Mouse (Mus musculus): ENCODE results near the gene Snapc4.

The Snapc4 gene

GRCm38 (mm10) chr2:26372396-26372795 is 8.1 kb downstream of the Snapc4 start:
- no peak for DNase-seq (ENCODE audit: low read depth, low spot score)

- DNase-seq (ENCODE audit: low read depth, low spot score): no peak
Measured at GRCm38 (mm10) chr2:26368572-26368971, 11.9 kb downstream of the Snapc4 start.

GRCm38 (mm10) chr2:26367911-26368310 is 12.5 kb downstream of the Snapc4 start:
- no peak for DNase-seq (ENCODE audit: low read depth, low spot score)

GRCm38 (mm10) chr2:26364738-26365465 is 15.6 kb downstream of the Snapc4 start:
- DNase-seq (ENCODE audit: low read depth, low spot score): no peak

GRCm38 (mm10) chr2:26363481-26363880 is 17.0 kb downstream of the Snapc4 start:
- DNase-seq (ENCODE audit: low read depth, low spot score): no peak

GRCm38 (mm10) chr2:26362991-26363390 is 17.5 kb downstream of the Snapc4 start:
- no peak for DNase-seq (ENCODE audit: low read depth, low spot score)

GRCm38 (mm10) chr2:26360772-26361171 is 19.7 kb downstream of the Snapc4 start, which contains the start of gene Card9:
Card9 (minus strand) TSS chr2:26360918.
- no peak for DNase-seq (ENCODE audit: low read depth, low spot score)

- no peak for DNase-seq (ENCODE audit: low read depth, low spot score)
Measured at GRCm38 (mm10) chr2:26359983-26360382, 20.5 kb downstream of the Snapc4 start.

- no peak for DNase-seq (ENCODE audit: low read depth, low spot score)
Measured at GRCm38 (mm10) chr2:26358667-26359320, 21.7 kb downstream of the Snapc4 start.

- no peak for DNase-seq (ENCODE audit: low read depth, low spot score)
Measured at GRCm38 (mm10) chr2:26357484-26357883, 23.0 kb downstream of the Snapc4 start.

GRCm38 (mm10) chr2:26356678-26357077 is 23.8 kb downstream of the Snapc4 start:
- no peak for DNase-seq (ENCODE audit: low read depth, low spot score)

- no peak for DNase-seq (ENCODE audit: low read depth, low spot score)
Measured at GRCm38 (mm10) chr2:26356231-26356630, 24.2 kb downstream of the Snapc4 start.

GRCm38 (mm10) chr2:26354401-26354800 is 26.1 kb downstream of the Snapc4 start:
- DNase-seq (ENCODE audit: low read depth, low spot score): no peak

GRCm38 (mm10) chr2:26353066-26353980 is 27.1 kb downstream of the Snapc4 start:
- no peak for DNase-seq (ENCODE audit: low read depth, low spot score)

GRCm38 (mm10) chr2:26352291-26352910 is 28.1 kb downstream of the Snapc4 start:
- no peak for DNase-seq (ENCODE audit: low read depth, low spot score)

GRCm38 (mm10) chr2:26351358-26352290 is 28.8 kb downstream of the Snapc4 start, which contains the start of gene Dnlz:
Dnlz (minus strand) TSS chr2:26352110.
- peak; percentile 86 for DNase-seq (ENCODE audit: low read depth, low spot score)

- no peak for DNase-seq (ENCODE audit: low read depth, low spot score)
Measured at GRCm38 (mm10) chr2:26348241-26348640, 32.2 kb downstream of the Snapc4 start.

- DNase-seq (ENCODE audit: low read depth, low spot score): no peak
Measured at GRCm38 (mm10) chr2:26342609-26343490, 37.6 kb downstream of the Snapc4 start.

- no peak for DNase-seq (ENCODE audit: low read depth, low spot score)
Measured at GRCm38 (mm10) chr2:26342044-26342443, 38.4 kb downstream of the Snapc4 start.

All from brain, embryonic 18.5 days (tissue).